Mouse (Mus musculus) induced T-regulatory cell, adult 2 months (primary cell): ENCODE data around the gene Parp14.

ENCODE experiments used
- DNase-seq: peaks from one replicate; pipeline ENCODE4 v3.0.0-alpha.2; 2012; ENCODE audit warnings: low read depth

Gene Parp14

DNA sequence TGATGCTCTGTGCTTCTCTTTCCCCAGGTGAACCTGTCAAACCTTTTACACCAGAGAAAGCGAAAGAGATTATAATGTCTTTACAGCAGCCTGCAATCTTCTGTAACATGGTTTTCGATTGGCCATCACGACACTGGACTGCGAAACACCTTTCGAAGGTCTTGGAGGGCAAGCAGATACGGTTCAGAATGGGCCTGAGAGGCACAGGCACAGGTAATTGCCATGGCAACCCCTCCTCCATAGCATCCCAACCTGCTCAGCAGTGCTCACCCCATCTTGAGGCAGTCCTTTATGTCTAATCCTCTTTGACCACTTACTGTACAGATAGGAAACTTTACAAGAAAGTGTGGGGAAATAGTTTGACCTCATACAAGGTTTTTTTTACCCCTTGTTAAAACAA is 84.2 kb downstream of the Parp14 start:
- no peak for DNase-seq

DNA sequence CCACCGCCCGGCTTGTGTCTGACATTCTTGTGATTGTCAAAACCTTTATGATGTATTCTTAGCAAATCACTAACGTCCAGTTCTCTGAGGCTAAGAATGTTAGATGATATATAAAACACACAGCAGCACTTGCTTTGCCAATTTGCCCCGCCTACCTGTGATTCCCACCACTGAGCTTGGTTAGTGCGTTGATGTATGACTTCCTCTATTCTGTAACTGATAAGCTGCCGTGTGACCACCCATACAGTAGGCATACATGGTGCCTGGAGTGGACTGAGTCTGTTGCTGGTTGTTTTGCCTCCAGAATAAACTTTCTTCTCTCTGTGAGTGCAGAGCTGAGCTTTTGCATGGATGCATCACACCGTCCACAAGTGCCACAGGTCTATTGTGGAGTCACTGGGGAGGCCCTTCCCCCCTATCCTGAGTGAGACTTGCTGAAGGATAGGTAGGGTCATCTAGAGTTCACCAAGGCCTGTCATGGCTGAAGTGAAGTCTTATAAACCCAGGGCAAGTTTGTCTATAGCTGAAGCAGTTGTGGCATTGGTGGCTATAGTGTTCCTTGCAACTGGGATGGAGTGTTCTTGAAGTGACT is 87.1 kb downstream of the Parp14 start:
- no peak for DNase-seq

DNA sequence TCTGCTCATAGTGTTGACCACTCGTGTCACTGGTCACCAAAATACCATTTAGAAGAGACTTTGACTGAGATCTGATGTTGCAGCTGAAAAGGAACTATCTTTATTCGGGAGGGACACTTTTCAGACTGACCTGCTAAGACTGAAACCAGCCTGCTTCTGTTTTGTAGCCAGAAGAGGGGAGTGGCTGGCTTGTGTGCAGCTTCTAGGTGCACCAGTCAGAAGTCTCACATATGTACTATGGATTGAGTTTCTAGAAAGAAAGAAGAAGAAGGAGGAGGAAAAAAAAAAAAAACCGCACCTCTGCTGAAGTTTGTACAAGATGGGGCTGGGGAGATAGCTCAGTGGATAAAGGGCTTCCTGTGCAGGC is 88.2 kb downstream of the Parp14 start:
- no peak for DNase-seq
